Comparison of ENCODE assay signal across 9 mouse cellular contexts in genomic region chr4:155780895-155781294, GRCm38 (mm10). TPM values are rescaled to one million over a fixed set of nuclear protein-coding genes. Genes with fewer than 3 reads are reported as not detected.
DNase-seq lines count a peak whose midpoint lies in the region; ATAC-seq and TF ChIP-seq lines count a peak whose summit lies in the region.
"Had no signal": no experiment of that assay in that cellular context is flagged by ENCODE, and none has a peak within 500 bp of the region (broad histone marks: within the 10 kb centered on the region; RNA-seq: fewer than 3 reads in every experiment).

No protein-coding gene starts in this region.

- intact Hi-C loops in heart, postnatal 36 days (cut with DNase I), result no loop called here

- H3K9me3 ChIP-seq in lung, postnatal 0 days (ENCODE audit: low read length), result no peaks in the 10 kb centered on the region
- no peaks in the 10 kb centered on the region for H3K9me3 ChIP-seq in embryonic facial prominence, embryonic 15.5 days (replicated peaks)
- no peaks in the 10 kb centered on the region for H3K9me3 ChIP-seq in limb, embryonic 15.5 days
- H3K9me3 ChIP-seq: hindbrain, embryonic 15.5 days had no signal

- H3K36me3 ChIP-seq in lung, postnatal 0 days (ENCODE audit: insufficient read depth, low read length), result no peaks in the 10 kb centered on the region
- no peaks in the 10 kb centered on the region for H3K36me3 ChIP-seq in embryonic facial prominence, embryonic 15.5 days
- H3K36me3 ChIP-seq in limb, embryonic 15.5 days, result no peaks in the 10 kb centered on the region
- H3K36me3 ChIP-seq: hindbrain, embryonic 15.5 days had no signal

- no peak overlapping the region for H3K9ac ChIP-seq in lung, postnatal 0 days (replicated peaks; ENCODE audit: low read depth)
- no peak overlapping the region for H3K9ac ChIP-seq in embryonic facial prominence, embryonic 15.5 days
- H3K9ac ChIP-seq in limb, embryonic 15.5 days, result no peak overlapping the region
- H3K9ac ChIP-seq: hindbrain, embryonic 15.5 days had no signal

- H3K4me1 ChIP-seq in lung, postnatal 0 days (ENCODE audit: insufficient read depth, low read depth, low read length), result 0 out of 2 replicates have a peak, but pooled peaks cover 4% of the 10 kb centered on the region
- H3K4me1 ChIP-seq in embryonic facial prominence, embryonic 15.5 days, result peaks cover 33% of the 10 kb centered on the region
- H3K4me1 ChIP-seq in limb, embryonic 15.5 days, result peaks cover 23% of the 10 kb centered on the region

- no peak overlapping the region for H3K4me2 ChIP-seq in lung, postnatal 0 days (replicated peaks; ENCODE audit: low read depth, low read length)
- no peak overlapping the region for H3K4me2 ChIP-seq in embryonic facial prominence, embryonic 15.5 days (replicated peaks)
- no peak overlapping the region for H3K4me2 ChIP-seq in limb, embryonic 15.5 days
- H3K4me2 ChIP-seq: hindbrain, embryonic 15.5 days had no signal

- ATAC-seq in lung, postnatal 0 days, result peak; percentile 40
- peak; percentile 56 for ATAC-seq in embryonic facial prominence, embryonic 15.5 days (ENCODE audit: insufficient number of reproducible peaks, low FRiP score, low TSS enrichment, low read depth)
- ATAC-seq in limb, embryonic 15.5 days (ENCODE audit: insufficient number of reproducible peaks, low FRiP score, low TSS enrichment, low read depth), result peak; percentile 62; the same call in 1 of the 2 replicates

- TF ChIP-seq CTCF in lung, postnatal 0 days (IDR thresholded peaks at IDR 0.05), result no peak

- H3K4me3 ChIP-seq in lung, postnatal 0 days (ENCODE audit: low read depth, low read length), result no peak overlapping the region
- no peak overlapping the region for H3K4me3 ChIP-seq in embryonic facial prominence, embryonic 15.5 days (replicated peaks)
- no peak overlapping the region for H3K4me3 ChIP-seq in limb, embryonic 15.5 days
- H3K4me3 ChIP-seq: hindbrain, embryonic 15.5 days had no signal

- H3K27ac ChIP-seq in lung, postnatal 0 days (ENCODE audit: low read length), result peak overlapping the region; percentile 20; the same call in 1 of the 2 replicates
- H3K27ac ChIP-seq in embryonic facial prominence, embryonic 15.5 days (replicated peaks), result peak overlapping the region; percentile 60; the same call in 1 of the 2 replicates
- peak overlapping the region; percentile 63 for H3K27ac ChIP-seq in limb, embryonic 15.5 days
- H3K27ac ChIP-seq: hindbrain, embryonic 15.5 days had no signal

- peak; percentile 53 for DNase-seq in lung, postnatal 0 days (ENCODE audit: low spot score)
- DNase-seq in lung, postnatal 25 days (ENCODE audit: low spot score), result no peak
- peak; percentile 76 to 78 for DNase-seq in heart, postnatal 36 days
- no peak for DNase-seq in frontal cortex, postnatal 25 days (ENCODE audit: low spot score in 2 of 2)
- DNase-seq in liver, result no peak
- no peak for DNase-seq in thymus, adult 18-20 months

- 17% methylated on average over 6 of the region's 6 CpGs for WGBS in lung, postnatal 0 days
- 29% methylated on average over 6 of the region's 6 CpGs for WGBS in embryonic facial prominence, embryonic 15.5 days
- 31% methylated on average over 6 of the region's 6 CpGs for WGBS in limb, embryonic 15.5 days

- no peak for TF ChIP-seq EP300 in lung, postnatal 0 days (IDR thresholded peaks at IDR 0.05)

- no peaks in the 10 kb centered on the region for H3K27me3 ChIP-seq in lung, postnatal 0 days (replicated peaks; ENCODE audit: insufficient read depth, low read length)
- H3K27me3 ChIP-seq in embryonic facial prominence, embryonic 15.5 days, result no peaks in the 10 kb centered on the region
- no peaks in the 10 kb centered on the region for H3K27me3 ChIP-seq in limb, embryonic 15.5 days
- H3K27me3 ChIP-seq: hindbrain, embryonic 15.5 days had no signal

RNA-seq across cellular contexts. Expression of gene Tmem88b, which starts 4.8 kb away (rescaled TPM):
- polyA plus RNA-seq in lung, postnatal 0 days (2015; fragmentation: Nextera tagmentation; extraction: Ambion mirVana), result 0.13 and 0.31 TPM in 2 replicates
- polyA plus RNA-seq in embryonic facial prominence, embryonic 15.5 days (2015; fragmentation: Nextera tagmentation; extraction: Ambion mirVana), result 0.76 and 1.2 TPM in 2 replicates
- total RNA-seq in heart, postnatal 36 days (2021), result 1 to 10 TPM in 1 of 2 experiments, under 1 TPM in 1; 0.64 to 1.3 TPM
- polyA plus RNA-seq in limb, embryonic 15.5 days (2015; fragmentation: Nextera tagmentation; extraction: Ambion mirVana), result 0.38 and 0.52 TPM in 2 replicates

RNA-seq across cellular contexts. Expression of gene Vwa1, which starts 6.4 kb away (rescaled TPM):
- polyA plus RNA-seq in lung, postnatal 0 days (2015; fragmentation: Nextera tagmentation; extraction: Ambion mirVana), result 6.5 and 7.0 TPM in 2 replicates
- polyA plus RNA-seq in embryonic facial prominence, embryonic 15.5 days (2015; fragmentation: Nextera tagmentation; extraction: Ambion mirVana), result 14.2 and 17.4 TPM in 2 replicates
- 1 to 10 TPM; 6.6 to 7.9 TPM for total RNA-seq in heart, postnatal 36 days (2021)
- 17.6 and 21.3 TPM in 2 replicates for polyA plus RNA-seq in limb, embryonic 15.5 days (2015; fragmentation: Nextera tagmentation; extraction: Ambion mirVana)

RNA-seq across cellular contexts. Expression of gene Ankrd65, which starts 9.3 kb away (rescaled TPM):
- 6.0 and 6.6 TPM in 2 replicates for polyA plus RNA-seq in lung, postnatal 0 days (2015; fragmentation: Nextera tagmentation; extraction: Ambion mirVana)
- polyA plus RNA-seq in embryonic facial prominence, embryonic 15.5 days (2015; fragmentation: Nextera tagmentation; extraction: Ambion mirVana), result 0.29 and 0.71 TPM in 2 replicates
- total RNA-seq in heart, postnatal 36 days (2021), result not detected
- polyA plus RNA-seq in limb, embryonic 15.5 days (2015; fragmentation: Nextera tagmentation; extraction: Ambion mirVana), result not detected in 2 replicates
- polyA plus RNA-seq: hindbrain, embryonic 15.5 days had no signal

RNA-seq across cellular contexts. Expression of gene Atad3a, which starts 20.0 kb away (rescaled TPM):
- 26.1 and 28.5 TPM in 2 replicates for polyA plus RNA-seq in lung, postnatal 0 days (2015; fragmentation: Nextera tagmentation; extraction: Ambion mirVana)
- polyA plus RNA-seq in embryonic facial prominence, embryonic 15.5 days (2015; fragmentation: Nextera tagmentation; extraction: Ambion mirVana), result 84.9 and 89.9 TPM in 2 replicates
- total RNA-seq in heart, postnatal 36 days (2021), result 10 to 100 TPM; 45.1 to 45.9 TPM
- 84.1 and 91.5 TPM in 2 replicates for polyA plus RNA-seq in limb, embryonic 15.5 days (2015; fragmentation: Nextera tagmentation; extraction: Ambion mirVana)

RNA-seq across cellular contexts. Expression of gene Mrpl20, which starts 21.8 kb away (rescaled TPM):
- polyA plus RNA-seq in lung, postnatal 0 days (2015; fragmentation: Nextera tagmentation; extraction: Ambion mirVana), result 164 and 186 TPM in 2 replicates
- 175 and 191 TPM in 2 replicates for polyA plus RNA-seq in embryonic facial prominence, embryonic 15.5 days (2015; fragmentation: Nextera tagmentation; extraction: Ambion mirVana)
- total RNA-seq in heart, postnatal 36 days (2021), result 10 to 100 TPM; 77.8 to 81.1 TPM
- 169 and 184 TPM in 2 replicates for polyA plus RNA-seq in limb, embryonic 15.5 days (2015; fragmentation: Nextera tagmentation; extraction: Ambion mirVana)

Comparison
In these comparisons a context has a peak if more than half of its experiments do, and no peak if none do; other contexts are left out.
1. DNase-seq: peak in lung, postnatal 0 days (single experiment) and heart, postnatal 36 days (2 of 2); none in lung, postnatal 25 days (single experiment), frontal cortex, postnatal 25 days (0 of 2), liver (single experiment) and thymus, adult 18-20 months (0 of 2).
2. Peak in every context shown above with its lines, with median percentiles within 50 percentile points of each other: ATAC-seq and H3K27ac ChIP-seq.